Mouse (Mus musculus) neural tube, embryonic 15.5 days (tissue): Measurements from ENCODE around the gene Fgf15. TPM values are rescaled to one million over a fixed set of nuclear protein-coding genes. Genes with fewer than 3 reads are reported as not detected.
"Not testable (repeated sequence)": the region's sequence is repeated elsewhere in the genome, so short reads cannot be mapped to it uniquely, and the experiment has no call there.

Experiments
- ATAC-seq: fragments of 200-750 bp; cut with Nextera tagmentation; 2 replicates; pipeline ENCODE4 v1.8.0; 2017; ENCODE audit warnings: mild to moderate bottlenecking, moderate TSS enrichment, moderate library complexity; ENCODE audit not compliant: low FRiP score
- H3K27ac ChIP-seq: fragments of 300-500 bp; sonication (generic); replicated peaks from 2 replicates; pipeline ENCODE4 v1.5.1; 2015; ENCODE audit warnings: mild to moderate bottlenecking, inconsistent platforms
- H3K27me3 ChIP-seq: fragments of 300-500 bp; sonication (generic); replicated peaks from 2 replicates; pipeline ENCODE4 v1.6.1; 2015; ENCODE audit warnings: inconsistent platforms
- H3K36me3 ChIP-seq: fragments of 300-500 bp; sonication (generic); 2 replicates; pipeline ENCODE4 v1.6.1; 2015; ENCODE audit warnings: inconsistent platforms
- H3K4me1 ChIP-seq: fragments of 300-500 bp; sonication (generic); 2 replicates; pipeline ENCODE4 v1.6.1; 2015; ENCODE audit warnings: inconsistent platforms
- H3K4me2 ChIP-seq: fragments of 300-500 bp; sonication (generic); 2 replicates; pipeline ENCODE4 v1.6.1; 2015; ENCODE audit warnings: inconsistent platforms, mild to moderate bottlenecking, moderate library complexity
- H3K4me3 ChIP-seq: fragments of 300-500 bp; sonication (generic); replicated peaks from 2 replicates; pipeline ENCODE4 v1.5.1; 2015; ENCODE audit warnings: mild to moderate bottlenecking, inconsistent platforms
- H3K9ac ChIP-seq: fragments of 300-500 bp; sonication (generic); replicated peaks from 2 replicates; pipeline ENCODE4 v1.6.1; 2015; ENCODE audit warnings: mild to moderate bottlenecking, inconsistent platforms
- H3K9me3 ChIP-seq: fragments of 300-500 bp; sonication (generic); replicated peaks from 2 replicates; pipeline ENCODE4 v1.6.1; 2016; ENCODE audit warnings: inconsistent platforms
- WGBS: fragments of 180-500 bp; shearing (Covaris S2); methylation state at CpG from one replicate; pipeline ENCODE4 v1.1.7; 2015; ENCODE audit warnings: mixed read lengths; 5-methylcytosine and 5-hydroxymethylcytosine counted together
- polyA plus RNA-seq: library from polyadenylated mRNA; unstranded; fragments of >200 nt; fragmentation: Nextera tagmentation; extraction: Ambion mirVana; gene quantifications from 2 replicates; pipeline ENCODE4 v1.2.1, GENCODE M21; 2015

Fgf15 gene
- polyA plus RNA-seq, 1 experiment from 2014 or later = 7.8 TPM

DNA sequence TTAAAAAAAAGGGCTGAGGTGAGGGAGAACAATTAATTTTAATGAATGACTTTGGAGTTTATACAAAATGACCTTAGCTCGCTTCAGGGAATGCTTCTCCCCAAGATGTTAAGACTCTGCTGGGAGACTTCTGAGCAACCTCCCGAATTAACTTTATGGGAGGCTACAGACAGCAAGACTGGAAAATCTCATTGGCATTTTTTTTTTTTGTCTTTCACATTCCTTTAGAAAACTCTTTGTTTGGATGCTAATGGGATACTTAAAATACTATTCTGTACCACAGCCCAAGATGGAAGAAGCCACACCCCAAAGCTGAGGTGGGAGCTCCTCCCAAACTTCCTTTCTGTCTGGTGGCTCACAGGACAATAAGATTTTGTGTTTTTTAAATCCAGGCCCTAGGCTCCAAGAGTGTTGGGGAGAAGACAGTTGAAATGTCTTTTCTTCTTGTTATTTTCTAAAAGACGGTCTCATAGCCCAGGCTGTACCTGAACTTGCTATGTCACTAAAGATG, 32.1 kb upstream of the Fgf15 start:
- WGBS = 50% methylated on average over 3 of the region's 3 CpGs
- H3K36me3 ChIP-seq = no peaks in the 10 kb centered on the region
- H3K27ac ChIP-seq = no peak overlapping the region
- H3K27me3 ChIP-seq = peaks cover 82% of the 10 kb centered on the region
- ATAC-seq = no peak
- H3K4me1 ChIP-seq = peaks cover 15% of the 10 kb centered on the region
- no peak overlapping the region for H3K4me3 ChIP-seq
- no peak overlapping the region for H3K4me2 ChIP-seq
- no peak overlapping the region for H3K9ac ChIP-seq
- no peaks in the 10 kb centered on the region for H3K9me3 ChIP-seq

DNA sequence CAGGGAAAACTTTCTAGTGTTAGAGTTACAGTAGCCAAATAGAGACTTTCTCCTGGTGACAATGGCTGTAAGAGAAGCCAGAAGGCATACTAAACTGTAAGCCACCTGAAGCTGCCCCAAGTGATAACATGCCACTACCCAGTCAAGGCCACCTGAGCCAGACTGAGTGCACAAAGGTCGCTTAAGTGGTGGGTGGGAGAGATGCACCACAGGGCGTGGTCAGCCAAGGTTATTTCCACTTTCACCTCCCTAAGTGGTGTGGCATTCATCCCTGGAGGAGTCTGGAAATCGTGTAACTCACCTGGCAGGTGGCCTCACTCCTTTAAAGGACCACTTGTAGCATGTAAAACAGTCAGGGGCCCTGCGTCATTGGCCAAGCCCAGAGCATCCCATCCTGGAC, 29.2 kb upstream of the Fgf15 start:
- no peak overlapping the region for H3K4me2 ChIP-seq
- H3K4me3 ChIP-seq = no peak overlapping the region
- H3K27ac ChIP-seq = no peak overlapping the region
- no peak for ATAC-seq
- H3K9ac ChIP-seq = no peak overlapping the region
- peaks cover 52% of the 10 kb centered on the region for H3K27me3 ChIP-seq
- H3K4me1 ChIP-seq = peaks cover 1% of the 10 kb centered on the region; the same call in 1 of the 2 replicates
- 68% methylated on average over 4 of the region's 4 CpGs for WGBS
- H3K36me3 ChIP-seq = no peaks in the 10 kb centered on the region
- H3K9me3 ChIP-seq = no peaks in the 10 kb centered on the region

DNA sequence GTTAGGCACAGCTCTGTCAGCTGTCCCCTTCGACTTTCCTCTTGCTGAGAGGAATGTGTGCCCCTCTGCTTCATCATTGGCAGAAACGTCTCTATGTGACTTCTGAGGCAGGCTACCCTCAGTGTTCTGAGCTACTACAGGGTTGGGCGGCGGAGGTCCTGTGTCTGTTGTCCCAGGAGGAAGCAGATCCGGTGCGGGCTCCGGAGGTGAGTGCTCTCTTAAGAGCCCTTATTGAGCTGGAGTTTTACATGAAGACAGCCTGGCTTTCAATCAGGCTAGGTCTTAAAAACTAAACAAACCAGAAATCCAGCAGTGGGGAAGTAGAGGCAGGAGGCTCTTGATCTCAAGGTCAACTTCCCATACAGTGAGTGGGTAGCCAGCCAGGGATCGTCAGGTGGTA, 28.7 kb upstream of the Fgf15 start:
- H3K4me3 ChIP-seq = no peak overlapping the region

DNA sequence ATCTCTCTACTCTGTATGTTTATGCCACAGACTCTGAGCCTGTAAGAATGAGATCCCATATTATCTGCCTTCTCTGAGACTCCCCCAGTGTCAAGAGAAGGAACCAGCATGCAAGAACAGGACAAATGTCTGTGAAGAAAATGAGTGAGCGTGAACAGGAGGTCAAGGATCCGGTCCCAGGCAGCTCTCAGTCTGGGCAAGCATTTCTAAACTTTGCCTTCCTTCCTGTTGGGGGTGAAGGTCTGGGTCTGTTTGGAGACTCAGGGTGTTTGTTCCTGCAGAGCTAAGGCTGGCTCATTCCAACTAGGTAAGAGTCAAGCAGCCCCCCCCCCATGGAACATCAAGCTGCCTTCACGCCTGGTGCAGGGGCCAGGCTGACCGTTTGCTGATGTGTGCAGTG, 23.9 kb upstream of the Fgf15 start:
- Histone ChIP-seq H3K4me3 (no peak overlapping the region), H3K27me3 (peaks cover 4% of the 10 kb centered on the region), H3K4me1 (no peaks in the 10 kb centered on the region), H3K9ac (no peak overlapping the region), H3K9me3 (no peaks in the 10 kb centered on the region), H3K36me3 (no peaks in the 10 kb centered on the region), H3K4me2 (no peak overlapping the region), H3K27ac (no peak overlapping the region)
- 77% methylated on average over 4 of the region's 4 CpGs for WGBS
- ATAC-seq = no peak

More for the DNA sequence above, 28.7 kb upstream of the Fgf15 start:
- 86% methylated on average over 8 of the region's 8 CpGs for WGBS
- Histone ChIP-seq H3K9ac (no peak overlapping the region), H3K27ac (no peak overlapping the region), H3K27me3 (peaks cover 48% of the 10 kb centered on the region), H3K36me3 (no peaks in the 10 kb centered on the region), H3K4me1 (no peaks in the 10 kb centered on the region), H3K4me2 (no peak overlapping the region), H3K9me3 (no peaks in the 10 kb centered on the region)
- no peak for ATAC-seq

DNA sequence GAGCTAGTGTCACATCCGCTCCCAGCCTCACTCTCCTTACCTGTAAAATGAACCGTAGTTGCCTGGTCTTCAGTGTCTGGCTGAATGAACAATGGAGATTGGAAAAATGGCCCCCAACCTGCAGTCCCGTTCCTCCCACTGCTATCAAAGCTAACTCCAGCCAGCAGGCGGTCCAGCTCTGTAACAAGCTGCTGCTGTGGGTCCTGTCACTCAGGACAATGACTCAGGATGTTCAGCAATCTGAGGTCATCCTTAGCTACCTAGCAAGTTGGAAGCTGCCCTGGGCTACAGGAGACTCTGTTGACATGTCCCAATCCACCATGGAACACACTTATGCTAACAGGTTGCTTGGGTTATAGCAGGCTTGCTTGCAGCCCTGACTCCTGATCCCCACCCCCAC, 23.2 kb upstream of the Fgf15 start:
- H3K27me3 ChIP-seq = no peaks in the 10 kb centered on the region
- no peak for ATAC-seq
- WGBS = 79% methylated on average over 4 of the region's 4 CpGs

DNA sequence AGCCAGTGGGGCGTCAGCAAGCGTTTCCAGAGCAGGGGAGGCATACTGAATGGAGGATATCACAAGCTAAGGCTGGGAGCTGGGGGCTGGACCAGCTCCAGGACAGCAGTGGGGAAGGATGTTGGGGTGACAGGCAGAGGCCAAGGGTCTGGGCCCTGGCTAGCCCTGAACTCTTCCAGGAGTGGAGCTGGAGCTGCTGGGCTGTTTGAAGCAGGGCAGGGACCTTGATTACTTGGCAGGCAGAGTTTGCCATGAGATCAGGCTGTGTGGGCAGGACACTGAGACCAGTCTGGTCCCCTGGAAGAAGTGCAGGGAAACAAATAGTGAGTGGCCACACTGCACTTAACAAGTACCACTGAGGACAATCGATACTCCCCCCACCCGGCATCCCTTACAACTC, 22.1 kb upstream of the Fgf15 start:
- Histone ChIP-seq H3K27ac (no peak overlapping the region), H3K9me3 (no peaks in the 10 kb centered on the region), H3K4me3 (no peak overlapping the region), H3K27me3 (no peaks in the 10 kb centered on the region), H3K36me3 (no peaks in the 10 kb centered on the region), H3K4me2 (no peak overlapping the region), H3K4me1 (no peaks in the 10 kb centered on the region), H3K9ac (no peak overlapping the region)
- WGBS = 69% methylated on average over 4 of the region's 4 CpGs
- no peak for ATAC-seq

More for the DNA sequence above, 23.2 kb upstream of the Fgf15 start:
- no peak overlapping the region for H3K9ac ChIP-seq
- H3K9me3 ChIP-seq = no peaks in the 10 kb centered on the region
- no peaks in the 10 kb centered on the region for H3K36me3 ChIP-seq
- no peak overlapping the region for H3K4me3 ChIP-seq
- H3K4me2 ChIP-seq = no peak overlapping the region
- H3K27ac ChIP-seq = no peak overlapping the region
- H3K4me1 ChIP-seq = no peaks in the 10 kb centered on the region

DNA sequence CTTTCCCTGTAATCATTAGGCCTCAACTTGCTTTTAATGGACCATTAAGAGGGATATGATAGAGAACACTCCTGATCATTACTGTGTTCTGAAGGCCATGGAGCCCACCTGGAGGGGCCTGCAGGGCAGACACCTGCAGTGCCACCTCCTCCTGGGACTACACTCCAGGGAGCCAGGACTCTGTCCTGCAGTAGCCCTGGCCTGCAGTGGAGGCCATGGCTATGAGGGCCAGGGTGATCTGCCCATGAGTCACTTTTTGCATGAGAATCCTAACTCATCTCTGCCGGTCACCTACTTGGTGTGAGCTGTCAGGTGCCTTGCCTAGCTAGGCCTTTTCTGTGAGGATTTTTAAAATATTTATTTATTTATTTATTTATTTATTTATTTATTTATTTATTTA, 17.9 kb upstream of the Fgf15 start:
- no peaks in the 10 kb centered on the region for H3K27me3 ChIP-seq
- no peaks in the 10 kb centered on the region for H3K9me3 ChIP-seq
- H3K27ac ChIP-seq = no peak overlapping the region
- ATAC-seq = no peak
- no peaks in the 10 kb centered on the region for H3K4me1 ChIP-seq
- WGBS = 89% methylated on average over 1 of the region's 1 CpGs
- H3K9ac ChIP-seq = no peak overlapping the region
- no peaks in the 10 kb centered on the region for H3K36me3 ChIP-seq
- H3K4me3 ChIP-seq = no peak overlapping the region
- H3K4me2 ChIP-seq = no peak overlapping the region

DNA sequence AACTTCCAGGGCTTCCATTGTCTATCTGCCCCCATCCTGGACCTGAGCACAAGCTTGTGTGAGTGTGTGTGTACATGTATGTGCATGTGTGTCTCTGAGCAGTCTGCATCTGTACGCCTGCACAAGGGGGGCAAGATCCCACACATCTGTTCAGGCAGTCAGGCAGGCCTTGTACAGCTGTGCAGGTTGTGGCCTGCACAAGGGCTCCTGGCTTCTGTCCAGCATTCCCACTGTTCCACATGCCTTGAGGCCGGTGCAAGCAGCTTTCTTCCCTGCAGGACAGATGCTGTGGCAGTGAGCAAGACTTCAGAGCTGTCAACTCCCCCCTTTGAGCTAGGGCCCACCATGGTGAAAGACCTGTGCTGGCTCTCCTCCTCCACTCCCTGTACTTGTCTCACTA, 13.2 kb upstream of the Fgf15 start:
- no peak overlapping the region for H3K4me2 ChIP-seq
- no peak overlapping the region for H3K27ac ChIP-seq
- no peak overlapping the region for H3K9ac ChIP-seq
- no peak overlapping the region for H3K4me3 ChIP-seq
- WGBS = 39% methylated on average over 2 of the region's 2 CpGs
- H3K36me3 ChIP-seq = no peaks in the 10 kb centered on the region
- ATAC-seq = no peak
- no peaks in the 10 kb centered on the region for H3K4me1 ChIP-seq
- H3K9me3 ChIP-seq = no peaks in the 10 kb centered on the region
- no peaks in the 10 kb centered on the region for H3K27me3 ChIP-seq

DNA sequence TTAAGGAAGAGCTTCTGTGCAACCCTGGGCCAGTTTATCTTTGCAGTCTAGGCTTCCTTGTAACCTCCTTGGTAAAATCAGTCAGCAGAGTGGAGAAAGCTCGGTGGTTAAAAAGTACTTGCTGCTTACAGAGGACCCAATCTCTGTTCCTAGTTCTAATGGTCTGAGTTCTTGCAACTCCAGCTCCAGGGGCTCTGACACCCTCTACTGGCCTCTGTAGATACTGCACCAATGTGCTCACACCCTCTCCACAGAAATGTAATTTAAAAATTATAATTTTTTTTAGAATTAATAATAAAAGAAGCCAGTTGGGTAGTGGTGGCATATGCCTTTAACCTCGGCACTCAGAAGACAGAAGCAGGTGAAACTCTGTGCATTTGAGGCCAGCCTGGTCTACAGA, 8.7 kb upstream of the Fgf15 start:
- no peaks in the 10 kb centered on the region for H3K4me1 ChIP-seq
- no peak overlapping the region for H3K4me2 ChIP-seq
- H3K27ac ChIP-seq = no peak overlapping the region
- no peaks in the 10 kb centered on the region for H3K9me3 ChIP-seq
- no peak for ATAC-seq
- H3K27me3 ChIP-seq = peaks cover 16% of the 10 kb centered on the region
- no peak overlapping the region for H3K9ac ChIP-seq
- H3K36me3 ChIP-seq = no peaks in the 10 kb centered on the region
- no peak overlapping the region for H3K4me3 ChIP-seq
- 84% methylated on average over 2 of the region's 2 CpGs for WGBS

DNA sequence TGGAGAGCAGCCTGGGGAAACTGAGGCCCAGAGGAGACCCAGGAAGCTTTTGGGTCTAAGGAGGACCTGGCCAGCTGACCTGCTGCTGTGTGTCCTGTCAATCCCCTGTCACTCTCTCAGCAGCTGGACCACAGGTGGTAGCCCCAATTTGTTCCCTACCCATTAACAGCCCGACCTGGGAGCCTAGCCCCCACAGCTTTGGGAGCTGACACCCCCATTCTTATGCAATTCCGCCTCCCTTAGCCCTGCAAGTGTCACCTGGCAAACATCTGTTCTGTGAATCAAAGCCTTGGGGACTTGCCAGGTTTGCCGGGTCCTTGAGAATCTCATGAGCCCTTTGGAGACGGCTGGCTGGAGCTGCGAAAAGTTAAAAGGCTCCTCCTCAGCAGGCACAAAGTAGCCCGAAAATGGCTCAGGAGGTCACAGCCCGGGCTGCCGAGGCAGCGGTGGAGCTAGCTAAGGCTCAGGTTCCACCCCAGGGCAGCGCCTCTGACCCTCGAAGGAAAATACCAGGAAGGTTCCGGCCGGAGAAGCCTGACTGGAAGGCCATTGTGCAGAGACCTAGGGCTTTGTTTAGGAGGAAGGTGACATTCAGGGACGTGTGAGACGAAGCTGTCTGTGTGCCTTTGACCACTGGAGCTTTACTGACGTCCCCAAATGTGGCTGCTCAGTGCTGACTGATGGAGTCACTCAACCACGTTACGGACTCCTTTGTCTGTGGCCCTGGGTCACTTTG, 7.6 kb upstream of the Fgf15 start:
- no peaks in the 10 kb centered on the region for H3K36me3 ChIP-seq
- 11% methylated on average over 18 of the region's 18 CpGs for WGBS
- ATAC-seq = no peak
- H3K9ac ChIP-seq = no peak overlapping the region
- no peak overlapping the region for H3K4me2 ChIP-seq
- no peak overlapping the region for H3K4me3 ChIP-seq
- H3K27ac ChIP-seq = no peak overlapping the region
- no peaks in the 10 kb centered on the region for H3K9me3 ChIP-seq
- no peaks in the 10 kb centered on the region for H3K4me1 ChIP-seq
- peaks cover 16% of the 10 kb centered on the region for H3K27me3 ChIP-seq

DNA sequence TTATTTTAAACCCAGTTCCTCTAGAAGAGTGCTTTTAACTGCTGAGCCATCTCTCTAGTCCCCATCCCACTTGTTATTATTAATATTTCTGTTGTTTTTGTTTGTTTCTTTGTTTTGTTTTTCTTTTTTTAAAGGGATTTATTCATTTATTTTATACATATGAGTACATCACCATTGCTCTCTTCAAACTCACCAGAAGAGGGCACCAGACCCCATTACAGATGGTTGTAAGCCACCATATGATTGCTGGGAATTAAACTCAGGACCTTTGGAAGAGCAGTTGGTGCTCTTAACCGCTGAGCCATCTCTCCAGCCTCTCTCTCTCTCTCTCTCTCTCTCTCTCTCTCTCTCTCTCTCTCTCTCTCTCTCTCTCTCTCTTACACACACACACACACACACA, 5.7 kb upstream of the Fgf15 start:
- Histone ChIP-seq H3K4me1 (peaks cover 13% of the 10 kb centered on the region), H3K27me3 (peaks cover 23% of the 10 kb centered on the region)
- not testable (repeated sequence) for H3K27ac ChIP-seq, H3K4me2 ChIP-seq, H3K4me3 ChIP-seq, H3K9me3 ChIP-seq, ATAC-seq, H3K9ac ChIP-seq, H3K36me3 ChIP-seq
- 100% methylated on average over 1 of the region's 1 CpGs for WGBS

DNA sequence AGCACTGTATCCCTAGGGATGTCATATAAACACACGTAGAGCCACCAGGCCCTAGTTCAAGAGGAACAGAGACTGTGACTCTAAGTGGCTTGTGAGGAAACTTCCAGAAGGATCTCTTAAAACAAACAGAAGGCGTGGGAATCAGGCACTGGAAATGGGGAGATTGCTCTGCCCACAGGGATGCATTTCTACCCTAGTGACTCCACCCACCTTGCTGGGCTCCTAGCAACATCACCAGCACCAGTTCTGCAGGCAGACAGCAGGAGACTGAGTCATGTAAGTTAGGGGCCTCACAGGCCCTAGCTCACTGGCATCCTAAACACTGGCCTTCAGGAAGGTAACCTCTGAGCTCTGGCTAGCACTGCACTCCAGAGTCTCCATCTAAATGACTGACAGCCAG, 4.5 kb upstream of the Fgf15 start:
- Histone ChIP-seq H3K4me3 (no peak overlapping the region), H3K9me3 (no peaks in the 10 kb centered on the region), H3K36me3 (no peaks in the 10 kb centered on the region), H3K27me3 (peaks cover 34% of the 10 kb centered on the region), H3K4me1 (peaks cover 24% of the 10 kb centered on the region), H3K27ac (no peak overlapping the region), H3K4me2 (no peak overlapping the region), H3K9ac (no peak overlapping the region)
- no peak for ATAC-seq
- WGBS = 85% methylated on average over 2 of the region's 2 CpGs
